Mouse (Mus musculus): Measurements from ENCODE around the gene Gm3696. TPM values are rescaled to one million over a fixed set of nuclear protein-coding genes. Genes with fewer than 3 reads are reported as not detected.
"Not testable (repeated sequence)": the region's sequence is repeated elsewhere in the genome, so short reads cannot be mapped to it uniquely, and the experiment has no call there.

Gene Gm3696
- polyA plus RNA-seq (2012) = not detected in 2 replicates

DNA sequence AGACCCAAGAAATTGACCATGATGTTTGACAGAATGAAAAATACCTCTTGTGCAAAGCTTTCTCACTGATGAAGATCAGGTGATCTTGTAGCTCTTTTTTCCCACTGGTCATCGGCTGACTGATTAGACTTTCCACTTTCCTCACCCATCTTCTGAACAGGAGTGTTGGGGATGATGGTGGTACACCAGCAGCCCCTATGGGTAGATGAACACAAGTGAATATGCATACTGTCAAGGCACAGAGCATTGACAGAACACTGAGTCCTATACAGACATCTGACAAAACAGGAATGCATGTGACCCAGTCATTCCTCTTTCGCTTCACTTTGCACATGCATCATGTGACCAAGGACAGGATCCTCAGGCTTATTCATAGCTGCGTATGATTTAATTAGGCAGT, at the start of gene Gm3696:
Gene Gm3696, minus strand, starts transcription at position 101 of the 400 bp plus-strand sequence.
- not testable (repeated sequence) for TF ChIP-seq GATA1 (IDR thresholded peaks at IDR 0.05; ENCODE audit: low read length)

DNA sequence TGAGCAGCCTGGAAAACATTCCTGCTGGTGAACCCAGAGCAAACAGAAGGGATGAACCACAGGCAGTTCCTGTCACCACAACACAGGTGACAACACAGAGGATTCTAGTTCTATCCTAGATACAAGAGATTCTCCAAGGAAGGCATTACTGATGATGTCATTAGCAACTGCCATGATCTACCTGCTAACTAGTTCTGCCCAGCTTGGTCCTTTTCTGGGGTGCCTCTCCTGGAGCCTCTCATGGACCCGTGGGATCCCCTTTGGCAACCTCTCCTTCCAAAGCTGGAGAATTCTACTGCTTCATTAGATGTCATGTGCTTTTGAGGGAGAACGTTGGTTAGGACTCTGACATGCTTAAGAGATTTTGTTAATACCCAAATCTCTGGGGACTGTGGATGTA, 24.9 kb upstream of the Gm3696 start, which contains the start of gene Gm6676:
Gene Gm6676, minus strand, starts transcription at position 101 of the 400 bp plus-strand sequence.
- TF ChIP-seq GATA1 (IDR thresholded peaks at IDR 0.05; ENCODE audit: low read length) = not testable (repeated sequence)

DNA sequence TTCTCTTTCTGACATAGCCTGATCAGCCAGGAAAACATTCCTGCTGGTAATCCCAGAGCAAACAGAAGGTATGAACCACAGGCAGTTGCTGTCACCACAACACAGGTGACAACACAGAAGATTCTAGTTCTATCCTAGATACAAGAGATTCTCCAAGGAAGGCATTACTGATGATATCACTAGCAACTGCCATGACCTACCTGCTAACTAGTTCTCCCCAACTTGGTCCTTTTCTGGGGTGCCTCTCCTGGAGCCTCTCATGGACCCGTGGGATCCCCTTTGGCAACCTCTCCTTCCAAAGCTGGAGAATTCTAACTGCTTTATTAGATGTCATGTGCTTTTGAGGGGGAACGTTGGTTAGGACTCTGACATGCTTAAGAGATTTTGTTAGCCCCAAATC, 55.6 kb downstream of the Gm3696 start, which contains the start of gene Gm3685:
Gene Gm3685, minus strand, starts transcription at position 101 of the 400 bp plus-strand sequence.
- TF ChIP-seq GATA1 (IDR thresholded peaks at IDR 0.05; ENCODE audit: low read length) = not testable (repeated sequence)

Other genes with a start within 250 kb of the Gm3696 start
- gene Gm3667, start 210.7 kb downstream of the Gm3696 start, polyA plus RNA-seq (2012) = not detected in 2 replicates
- gene Gm6356, start 126.8 kb downstream of the Gm3696 start, polyA plus RNA-seq (2012) = not detected in 2 replicates
- gene Gm10406, start 73.2 kb downstream of the Gm3696 start, polyA plus RNA-seq (2012) = not detected in 2 replicates
- not detected in 2 replicates for gene Gm3685, start 55.7 kb downstream of the Gm3696 start, polyA plus RNA-seq (2012)
- not detected in 2 replicates for gene Gm6676, start 24.8 kb upstream of the Gm3696 start, polyA plus RNA-seq (2012)
- gene Gm3512, start 73.9 kb upstream of the Gm3696 start, polyA plus RNA-seq (2012) = not detected in 2 replicates
- not detected in 2 replicates for gene Gm16434, start 93.9 kb upstream of the Gm3696 start, polyA plus RNA-seq (2012)
- gene Gm3727, start 164.1 kb upstream of the Gm3696 start, polyA plus RNA-seq (2012) = not detected in 2 replicates
- not detected in 2 replicates for gene Gm3739, start 214.4 kb upstream of the Gm3696 start, polyA plus RNA-seq (2012)
- not detected in 2 replicates for gene Gm5797, start 231.8 kb upstream of the Gm3696 start, polyA plus RNA-seq (2012)